Mouse (Mus musculus) intestine, embryonic 16.5 days (tissue): Measurements from ENCODE around the gene Pi4kb. TPM values are rescaled to one million over a fixed set of nuclear protein-coding genes. Genes with fewer than 3 reads are reported as not detected.
"Not testable (repeated sequence)": the region's sequence is repeated elsewhere in the genome, so short reads cannot be mapped to it uniquely, and the experiment has no call there.

Source experiments
- ATAC-seq: fragments of 200-750 bp; cut with Nextera tagmentation; 2 replicates; pipeline ENCODE4 v1.8.0; 2017; ENCODE audit warnings: moderate TSS enrichment, moderate library complexity
- H3K27ac ChIP-seq: fragments of 300-500 bp; sonication (generic); 2 replicates; pipeline ENCODE4 v1.5.1; 2014; ENCODE audit warnings: mild to moderate bottlenecking, low read length
- H3K27me3 ChIP-seq: fragments of 300-500 bp; sonication (generic); replicated peaks from 2 replicates; pipeline ENCODE4 v1.6.1; 2014; ENCODE audit warnings: low read length, control low read depth, mixed read lengths; ENCODE audit not compliant: control insufficient read depth, insufficient read depth
- H3K36me3 ChIP-seq: fragments of 300-500 bp; sonication (generic); 2 replicates; pipeline ENCODE4 v1.6.1; 2014; ENCODE audit warnings: low read length, control low read depth; ENCODE audit not compliant: control insufficient read depth, insufficient read depth
- H3K4me1 ChIP-seq: fragments of 300-500 bp; sonication (generic); 2 replicates; pipeline ENCODE4 v1.6.1; 2014; ENCODE audit warnings: low read length, control low read depth, mixed read lengths; ENCODE audit not compliant: control insufficient read depth, insufficient read depth
- H3K4me2 ChIP-seq: fragments of 300-500 bp; sonication (generic); 2 replicates; pipeline ENCODE4 v1.6.1; 2014; ENCODE audit warnings: low read depth, low read length, control low read depth
- H3K4me3 ChIP-seq: fragments of 300-500 bp; sonication (generic); 2 replicates; pipeline ENCODE4 v1.5.1; 2014; ENCODE audit warnings: mild to moderate bottlenecking, low read length
- H3K9ac ChIP-seq: fragments of 300-500 bp; sonication (generic); 2 replicates; pipeline ENCODE4 v1.6.1; 2014; ENCODE audit warnings: low read depth, low read length
- H3K9me3 ChIP-seq: fragments of 300-500 bp; sonication (generic); 2 replicates; pipeline ENCODE4 v1.6.1; 2016; ENCODE audit warnings: low read length, control low read depth; ENCODE audit not compliant: control insufficient read depth
- WGBS: fragments of 180-500 bp; shearing (Covaris S2); extraction: QIAGEN DNeasy Blood & Tissue Kit; methylation state at CpG from one replicate; pipeline ENCODE4 v1.1.7; 2014; 5-methylcytosine and 5-hydroxymethylcytosine counted together
- polyA plus RNA-seq: library from polyadenylated mRNA; unstranded; fragments of >200 nt; fragmentation: Nextera tagmentation; extraction: Ambion mirVana; gene quantifications from 2 replicates; pipeline ENCODE4 v1.2.1, GENCODE M21; 2015

The Pi4kb gene
- polyA plus RNA-seq: 21.7 and 22.9 TPM in 2 replicates

DNA sequence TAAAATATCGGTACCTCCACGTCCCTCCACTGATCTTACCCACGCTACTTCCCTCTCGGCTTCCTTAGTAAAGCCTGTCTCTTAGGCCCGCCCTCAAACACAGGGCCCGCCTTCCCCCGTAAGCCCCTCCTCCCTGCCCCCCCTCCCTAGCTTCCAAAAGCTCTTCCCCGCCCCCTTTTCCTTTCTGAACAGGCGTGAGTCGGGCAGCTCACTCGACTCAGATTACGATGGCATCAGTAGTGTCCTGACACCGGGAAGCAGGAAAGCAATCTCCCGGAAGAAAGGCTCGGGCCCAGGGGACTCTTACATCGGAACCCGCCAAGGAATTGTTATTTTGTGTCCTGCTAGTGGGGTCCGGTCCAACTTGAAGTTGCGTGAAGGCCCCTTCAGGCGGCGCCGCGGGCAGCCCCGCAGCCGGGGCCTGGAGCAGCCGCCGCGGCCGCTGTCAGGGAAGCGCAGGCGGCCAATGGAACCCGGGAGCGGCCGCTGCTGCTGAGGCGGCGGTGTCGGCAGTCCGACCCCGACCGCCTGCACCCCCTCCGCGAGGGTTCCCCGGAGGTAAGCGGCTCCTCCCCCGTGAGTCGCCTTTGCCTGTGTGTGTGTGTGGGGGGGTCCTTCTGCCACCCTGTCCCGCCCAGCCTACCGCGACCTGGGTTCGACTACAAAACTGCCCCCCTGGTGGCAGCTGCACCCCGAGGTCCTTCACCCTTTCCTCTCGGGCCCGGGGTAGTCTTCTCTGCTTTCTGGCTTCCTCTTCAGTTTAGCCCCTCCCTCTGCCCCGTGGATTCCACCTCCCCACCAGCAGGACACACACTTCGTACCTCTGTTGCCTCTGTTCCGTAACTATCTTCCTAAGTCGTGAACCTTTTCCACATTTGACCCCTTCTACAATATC, at the start of gene Pi4kb:
Gene Pi4kb, plus strand, starts transcription at position 204 of the 895 bp plus-strand sequence.
- under 1% methylated on average over 57 of the region's 57 CpGs for WGBS
- peak within 1 kb of the TSS; percentile 95 for H3K27ac ChIP-seq
- peak; percentile 94 for ATAC-seq
- peak within 1 kb of the TSS; percentile 85 for H3K9ac ChIP-seq
- H3K27me3 ChIP-seq: no peaks in the 10 kb centered on the region
- peak within 1 kb of the TSS; percentile 69 for H3K4me3 ChIP-seq
- H3K36me3 ChIP-seq: no peaks in the 10 kb centered on the region
- H3K4me1 ChIP-seq: peaks cover 8% of the 10 kb centered on the region; the same call in 1 of the 2 replicates
- H3K9me3 ChIP-seq: no peaks in the 10 kb centered on the region
- peak within 1 kb of the TSS; percentile 64 for H3K4me2 ChIP-seq

DNA sequence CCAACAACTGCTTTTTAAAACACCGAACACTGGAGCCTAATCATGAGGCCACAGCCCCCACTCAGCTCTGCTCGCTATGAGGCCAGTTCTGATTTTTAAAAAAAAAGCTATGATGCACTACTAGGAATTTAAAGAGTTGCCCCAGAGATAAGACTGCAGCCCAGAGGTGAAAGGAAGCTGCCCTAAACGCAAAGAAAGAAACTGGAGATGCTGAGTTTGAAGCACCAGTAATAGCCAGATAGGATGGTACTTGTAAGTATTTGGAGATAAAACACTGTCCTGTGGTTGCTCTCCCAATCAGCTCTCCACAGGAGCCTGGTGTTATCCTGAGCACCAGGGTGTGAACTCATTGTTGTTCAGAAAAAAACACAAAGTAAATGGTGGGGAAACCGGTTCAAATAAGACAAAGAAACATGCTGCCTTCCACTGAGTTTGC, 48.2 kb upstream of the Pi4kb start:
- not testable (repeated sequence) for H3K36me3 ChIP-seq, H3K9me3 ChIP-seq, ATAC-seq, H3K4me3 ChIP-seq, H3K9ac ChIP-seq, H3K27me3 ChIP-seq, H3K4me2 ChIP-seq, H3K27ac ChIP-seq, H3K4me1 ChIP-seq
- 51% methylated on average over 4 of the region's 4 CpGs for WGBS

DNA sequence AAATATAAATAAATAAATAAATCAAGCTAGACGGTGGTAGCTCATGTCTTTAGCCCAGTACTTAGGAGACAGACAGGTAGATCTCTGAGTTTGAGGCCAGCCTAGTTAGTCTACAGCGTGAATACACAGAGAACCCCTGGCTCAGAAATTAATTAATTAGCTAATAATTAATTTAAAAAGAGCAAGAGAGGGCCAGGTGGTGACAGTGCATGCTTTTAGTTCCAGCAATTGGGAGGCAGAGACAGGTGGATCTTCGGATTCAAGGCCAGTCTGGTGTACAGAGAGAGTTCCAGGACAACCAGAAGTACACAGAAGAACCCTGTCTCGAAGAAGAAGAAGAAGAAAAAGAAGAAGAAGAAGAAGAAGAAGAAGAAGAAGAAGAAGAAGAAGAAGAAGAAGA, 45.6 kb upstream of the Pi4kb start:
- not testable (repeated sequence) for ATAC-seq, H3K36me3 ChIP-seq, H3K27me3 ChIP-seq, H3K4me3 ChIP-seq, H3K4me1 ChIP-seq, H3K9ac ChIP-seq, H3K27ac ChIP-seq, H3K4me2 ChIP-seq, H3K9me3 ChIP-seq
- 84% methylated on average over 4 of the region's 4 CpGs for WGBS

DNA sequence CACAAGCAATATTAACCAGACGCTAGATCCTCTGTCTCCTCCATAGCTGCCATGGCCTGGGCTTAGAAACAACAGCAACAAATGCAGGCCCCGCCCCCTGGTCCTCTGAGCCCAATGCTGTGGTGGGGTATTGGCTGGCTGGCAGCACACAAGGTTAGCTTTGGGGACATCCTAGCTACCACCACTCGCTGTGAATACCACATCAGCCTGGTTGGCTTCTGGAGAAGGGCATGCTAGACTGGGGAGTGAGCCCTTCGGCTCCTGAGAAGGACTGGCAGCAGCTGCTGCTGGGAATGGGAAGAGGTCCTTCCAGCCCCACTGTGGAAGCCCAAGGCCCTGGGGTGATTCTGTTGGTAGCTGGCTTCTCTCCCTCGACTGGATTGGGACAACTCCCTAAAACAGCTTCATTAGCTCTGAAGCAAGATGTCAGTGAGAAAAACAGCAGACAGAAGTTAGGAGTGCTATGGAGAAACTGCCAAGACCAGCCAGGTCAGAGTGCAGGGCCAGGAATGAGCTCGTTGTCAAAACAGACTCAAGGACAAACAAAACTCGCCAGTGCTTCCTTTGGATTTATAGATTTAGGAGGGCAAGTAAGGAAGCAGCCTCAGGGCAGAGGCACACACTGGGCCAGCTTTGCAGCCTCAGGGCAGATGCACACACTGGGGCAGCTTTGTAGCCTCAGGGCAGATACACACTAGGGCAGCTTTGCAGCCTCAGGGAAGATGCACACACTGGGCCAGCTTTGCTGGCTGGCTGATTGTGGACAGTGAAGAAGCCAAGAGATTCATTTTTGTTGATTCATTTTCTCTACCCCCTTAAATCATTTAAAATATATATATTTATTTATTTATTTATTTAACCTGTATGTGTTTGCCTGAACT, 43.9 kb upstream of the Pi4kb start:
- 38% methylated on average over 7 of the region's 7 CpGs for WGBS
- not testable (repeated sequence) for H3K4me2 ChIP-seq, H3K27me3 ChIP-seq, H3K4me3 ChIP-seq, H3K27ac ChIP-seq, ATAC-seq, H3K4me1 ChIP-seq, H3K36me3 ChIP-seq, H3K9me3 ChIP-seq, H3K9ac ChIP-seq

DNA sequence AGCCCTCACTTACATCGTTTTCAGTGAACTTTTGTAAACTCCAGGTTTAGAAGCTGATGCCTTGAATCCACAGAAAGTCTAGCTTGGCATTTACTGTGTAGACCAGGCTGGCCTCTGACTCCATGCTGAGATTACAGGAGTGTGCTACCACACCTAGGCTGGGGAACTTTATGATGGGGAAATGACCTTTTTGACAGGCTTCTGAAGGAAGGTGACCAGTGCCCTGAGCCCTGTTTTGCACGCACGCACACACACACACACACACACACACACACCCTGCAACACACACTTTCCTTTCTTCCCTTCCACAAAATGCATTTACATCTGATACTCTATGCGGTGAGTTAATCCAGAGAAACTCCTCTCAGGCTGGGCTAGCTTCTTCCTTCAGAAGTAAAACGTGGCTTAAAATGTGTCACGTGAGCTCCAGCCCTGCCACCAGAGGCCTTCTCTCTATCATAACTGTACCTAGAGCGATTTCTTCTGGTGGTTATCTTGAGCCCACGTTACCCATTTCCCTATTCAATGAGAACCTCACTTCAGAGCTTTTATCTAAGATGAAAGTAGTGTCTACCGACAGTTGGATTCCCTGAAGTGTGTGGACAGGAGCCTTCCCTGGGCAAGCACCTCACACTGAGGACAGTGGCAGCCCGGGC, 43.0 kb upstream of the Pi4kb start:
- not testable (repeated sequence) for H3K9ac ChIP-seq, H3K9me3 ChIP-seq, H3K4me2 ChIP-seq, H3K4me1 ChIP-seq, H3K4me3 ChIP-seq, H3K36me3 ChIP-seq, H3K27ac ChIP-seq, ATAC-seq, H3K27me3 ChIP-seq
- 77% methylated on average over 10 of the region's 10 CpGs for WGBS

GRCm38 (mm10) chr3:94932279-94932678, 42.3 kb upstream of the Pi4kb start:
- H3K9me3 ChIP-seq, H3K27me3 ChIP-seq, H3K9ac ChIP-seq, H3K4me3 ChIP-seq, H3K36me3 ChIP-seq, H3K4me1 ChIP-seq: not testable (repeated sequence)
- peak; percentile 4; the same call in 1 of the 2 replicates for ATAC-seq
- Histone ChIP-seq H3K27ac (peak overlapping the region; percentile 71), H3K4me2 (peak overlapping the region; percentile 70)
- WGBS: 44% methylated on average over 2 of the region's 2 CpGs

DNA sequence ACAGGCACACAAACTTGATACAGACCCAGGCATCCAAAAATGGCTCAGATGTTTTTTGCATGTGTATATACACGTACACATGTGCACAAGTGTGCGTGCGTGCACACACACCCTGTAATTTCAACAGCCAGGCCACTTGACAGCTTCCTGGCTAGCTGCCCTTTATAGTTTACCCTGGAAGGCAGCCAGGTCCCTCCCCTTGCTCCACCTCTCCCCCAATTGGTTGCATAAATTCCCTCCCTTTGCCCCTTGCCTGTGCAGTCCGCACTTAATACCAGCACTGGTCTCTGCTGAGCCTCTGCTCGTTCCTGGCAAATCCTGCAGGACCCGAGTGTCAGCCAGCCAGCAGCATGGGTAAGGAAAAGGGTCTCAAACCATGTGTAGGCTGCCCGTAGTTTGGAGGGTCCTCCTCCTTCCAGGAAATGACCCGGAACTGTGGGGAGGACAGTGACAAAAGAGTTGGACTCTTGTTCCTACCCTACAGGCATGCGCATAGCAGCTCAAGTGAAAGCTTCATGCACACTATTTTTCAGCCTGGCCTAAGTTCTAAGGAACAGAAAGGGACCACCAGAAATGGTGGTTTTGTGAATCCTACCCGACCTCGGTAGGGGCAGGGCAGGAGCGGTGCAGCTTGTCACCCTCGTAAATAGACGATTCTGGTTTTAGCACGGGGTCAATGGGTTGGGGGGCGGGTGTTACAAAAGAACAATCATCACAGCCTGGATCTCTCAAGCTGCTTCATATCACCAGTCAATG, 41.5 kb upstream of the Pi4kb start, which contains the start of gene Selenbp1:
Gene Selenbp1, plus strand, starts transcription at position 248 of the 756 bp plus-strand sequence.
- no peaks in the 10 kb centered on the region for H3K36me3 ChIP-seq
- no peaks in the 10 kb centered on the region for H3K27me3 ChIP-seq
- peak within 1 kb of the TSS; percentile 70 for H3K4me2 ChIP-seq
- H3K9ac ChIP-seq: peak within 1 kb of the TSS; percentile 63
- H3K27ac ChIP-seq: peak within 1 kb of the TSS; percentile 88
- WGBS: 2% methylated on average over 16 of the region's 16 CpGs
- H3K4me1 ChIP-seq: peaks cover 7% of the 10 kb centered on the region
- peak; percentile 92 for ATAC-seq
- no peaks in the 10 kb centered on the region for H3K9me3 ChIP-seq
- H3K4me3 ChIP-seq: peak within 1 kb of the TSS; percentile 45

DNA sequence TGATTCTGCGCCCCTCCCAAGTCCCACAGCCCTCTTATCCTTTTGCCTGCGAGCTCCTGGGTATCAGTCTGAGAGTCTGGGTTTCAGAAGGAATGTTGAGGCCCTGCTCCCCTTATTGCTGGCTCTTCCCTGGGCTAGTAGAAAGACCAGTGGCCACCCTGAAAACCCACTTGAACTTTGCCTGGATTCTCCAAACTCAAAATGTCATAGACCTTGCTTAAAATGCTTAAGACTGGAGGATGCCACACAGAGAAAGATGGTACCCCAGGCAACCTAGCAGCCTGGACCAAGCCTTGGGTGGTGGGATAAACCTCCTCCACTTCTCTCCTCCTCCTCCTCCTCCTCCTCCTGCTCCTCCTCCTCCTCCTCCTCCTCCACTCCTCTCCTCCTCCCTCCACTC, 40.9 kb upstream of the Pi4kb start:
- H3K4me1 ChIP-seq, H3K27me3 ChIP-seq, H3K27ac ChIP-seq, H3K36me3 ChIP-seq, ATAC-seq, H3K9me3 ChIP-seq: not testable (repeated sequence)
- Histone ChIP-seq H3K4me2 (peak overlapping the region; percentile 70), H3K9ac (peak overlapping the region; percentile 63), H3K4me3 (peak overlapping the region; percentile 45)
- WGBS: no CpG with 5 or more reads among the region's 2 CpGs
